Mouse (Mus musculus) spleen, adult 18-20 months (tissue): ENCODE results near the gene Celsr1.
A peak's percentile ranks its signal among the peaks of the same experiment; 100 is the strongest.

Source experiments
- DNase-seq, 2 experiments: peaks; one replicate each; pipeline ENCODE4 v3.0.0; 2022; ENCODE audit warnings: mixed read lengths in 2 of 2

Celsr1 gene

DNA sequence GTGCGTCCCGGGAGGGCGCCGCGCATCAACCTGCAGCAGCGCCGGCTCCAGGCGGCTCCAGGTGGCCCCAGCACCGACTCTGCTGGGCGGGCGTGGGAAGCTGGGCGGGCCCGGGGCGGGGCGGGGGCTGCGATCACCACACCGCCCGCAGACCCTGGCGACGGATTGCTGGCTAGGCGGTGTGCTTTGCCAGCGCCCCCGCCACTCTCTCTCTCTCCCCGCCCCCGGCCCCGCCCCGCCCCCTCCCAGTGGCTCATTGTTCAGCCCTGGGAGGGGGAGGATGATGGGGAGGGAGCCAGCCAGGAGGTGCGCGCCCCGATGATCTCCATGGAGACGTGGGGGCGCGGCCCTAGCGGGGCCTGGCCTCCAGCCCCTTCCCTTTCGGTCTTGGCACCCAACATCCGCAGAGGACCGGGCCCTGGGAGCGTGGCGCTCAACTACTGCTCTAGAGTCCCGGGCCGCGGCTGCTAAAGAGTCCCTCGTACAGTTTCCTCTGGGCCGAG lies 495 bp upstream of the Celsr1 start:
- no peak for DNase-seq

GRCm38 (mm10) chr15:86032811-86033190 lies 776 bp downstream of the Celsr1 start:
- no peak for DNase-seq

DNA sequence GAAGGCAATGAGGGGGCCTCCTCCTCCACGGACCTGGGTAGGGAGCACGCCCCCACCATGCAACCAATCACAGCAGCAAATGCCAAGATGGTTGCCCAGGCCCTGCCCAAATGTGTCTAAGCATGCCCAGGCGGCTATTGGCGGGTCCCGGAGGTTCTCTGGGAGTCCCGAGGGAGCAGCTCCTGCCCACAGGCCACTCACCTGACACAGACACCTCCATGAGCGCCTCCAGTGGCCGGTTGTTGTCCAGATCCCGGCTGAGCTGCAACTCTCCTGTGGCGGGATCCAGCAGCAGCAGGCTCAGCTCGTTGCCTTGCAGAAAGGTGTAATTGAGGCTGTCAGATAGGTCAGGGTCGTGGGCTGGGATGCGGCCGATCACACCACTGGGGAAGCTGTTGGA lies 3.6 kb downstream of the Celsr1 start:
- DNase-seq: no peak

DNA sequence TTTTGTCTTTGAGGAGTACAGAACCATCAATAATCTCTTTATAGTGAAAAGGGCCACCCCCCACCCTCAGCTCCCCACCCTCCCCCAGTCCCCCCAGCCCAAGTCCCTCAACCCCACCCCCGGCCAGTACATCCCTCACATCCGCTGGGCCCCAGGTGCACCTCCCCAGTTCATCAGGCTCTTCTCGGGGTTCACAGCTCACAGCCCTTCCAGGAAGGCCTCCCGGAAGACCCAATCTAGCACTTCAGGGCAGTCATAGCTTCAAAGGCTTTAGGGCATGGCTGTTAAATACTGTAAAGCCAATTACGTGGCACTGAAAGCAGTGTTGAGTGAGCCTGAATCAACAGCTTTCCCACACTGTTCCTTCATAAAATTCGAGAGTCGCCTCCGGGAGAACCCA lies 5.7 kb downstream of the Celsr1 start:
- no peak for DNase-seq

GRCm38 (mm10) chr15:86021971-86022370 lies 11.6 kb downstream of the Celsr1 start:
- DNase-seq: no peak

- DNase-seq: no peak
Observed at GRCm38 (mm10) chr15:86021301-86021700, 12.3 kb downstream of the Celsr1 start.

- no peak for DNase-seq
Observed at GRCm38 (mm10) chr15:86020008-86020407, 13.6 kb downstream of the Celsr1 start.

DNA sequence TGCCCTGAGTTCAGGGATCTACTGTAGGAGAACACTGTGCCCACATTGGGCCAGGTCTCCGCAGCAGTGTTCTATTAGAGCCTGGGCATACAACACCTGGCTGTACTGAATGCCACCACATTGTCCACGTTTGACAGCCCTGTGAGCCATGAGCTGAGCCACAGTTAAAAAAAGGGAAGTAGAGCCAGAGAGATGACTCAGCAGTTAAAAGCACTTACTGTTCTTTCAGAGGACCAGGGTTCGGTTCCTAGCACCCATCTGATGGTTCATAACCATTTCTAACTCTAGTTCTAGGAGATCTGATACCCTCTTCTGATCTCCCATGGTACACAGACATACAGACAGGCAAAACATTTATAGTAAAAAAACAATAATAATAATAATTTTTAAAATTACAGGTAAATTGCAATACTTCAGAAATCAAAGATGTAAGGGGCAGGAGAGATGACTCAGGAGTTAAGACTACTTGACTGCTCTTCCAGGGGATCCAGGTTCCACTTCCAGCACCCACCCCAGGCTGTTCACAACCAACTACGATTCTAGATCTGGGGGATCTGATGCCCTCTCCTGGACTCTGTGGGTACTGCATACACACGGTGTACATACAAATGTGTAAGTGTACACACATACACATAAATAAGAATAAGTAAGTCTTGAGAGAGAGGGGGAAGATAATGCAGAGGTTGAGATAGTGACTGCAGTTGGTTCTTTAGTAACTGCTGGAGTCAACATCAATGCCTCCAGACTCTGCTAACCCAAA lies 14.6 kb downstream of the Celsr1 start:
- DNase-seq: no peak

GRCm38 (mm10) chr15:86017336-86017735 lies 16.2 kb downstream of the Celsr1 start:
- DNase-seq: no peak

DNA sequence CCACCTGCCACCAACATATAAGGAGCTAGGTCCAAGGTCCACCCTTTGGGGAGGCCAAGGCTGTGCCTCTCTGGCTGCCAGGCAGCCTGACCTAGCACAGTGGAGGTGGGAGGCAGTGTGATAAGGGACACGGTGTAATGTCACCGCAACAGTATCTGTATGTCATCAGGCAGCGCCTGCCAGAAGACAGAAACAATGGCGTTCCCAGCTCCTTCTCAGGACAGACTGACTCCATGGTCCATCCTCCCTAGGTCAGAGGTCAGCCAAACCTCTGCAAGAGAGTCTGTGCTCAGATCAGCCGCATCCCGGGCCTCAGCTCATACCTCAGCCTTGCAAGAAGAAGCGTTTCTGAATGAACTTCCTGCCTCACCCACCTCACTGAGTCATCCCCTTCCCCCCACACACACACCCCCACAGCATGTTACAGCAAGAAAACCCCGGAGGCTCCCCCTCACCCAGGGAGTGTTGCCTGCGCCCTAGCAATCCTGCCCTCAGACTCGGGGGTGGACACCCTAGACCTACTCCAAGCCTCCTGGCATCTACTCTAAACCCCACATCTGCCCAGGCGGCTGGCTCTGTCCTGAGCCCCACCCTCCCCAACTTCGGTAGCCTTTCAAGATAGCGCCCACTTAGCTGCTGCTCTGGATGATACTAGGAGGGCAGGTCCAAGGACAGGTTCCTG lies 17.6 kb downstream of the Celsr1 start:
- no peak for DNase-seq

GRCm38 (mm10) chr15:86015026-86015425 lies 18.6 kb downstream of the Celsr1 start:
- DNase-seq: no peak

DNA sequence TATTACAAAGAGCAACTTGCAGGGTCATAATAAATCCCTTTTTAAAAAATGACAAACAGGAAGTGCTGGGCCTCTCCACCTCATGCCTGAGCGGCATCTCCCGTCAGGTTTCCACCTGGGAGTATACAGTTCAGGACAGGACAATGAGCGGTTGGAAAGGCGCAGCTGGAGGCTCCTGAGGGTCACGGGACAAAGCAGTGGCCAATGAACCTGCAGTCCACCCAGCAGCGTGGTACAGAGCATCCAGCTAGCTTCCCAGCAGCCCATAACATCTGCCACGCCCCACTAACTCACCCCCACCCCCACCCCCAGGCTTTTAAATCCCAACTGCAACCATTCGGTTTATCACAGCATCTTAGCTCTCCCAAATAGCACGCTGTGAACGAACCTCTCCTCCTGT lies 19.9 kb downstream of the Celsr1 start:
- DNase-seq: no peak

DNA sequence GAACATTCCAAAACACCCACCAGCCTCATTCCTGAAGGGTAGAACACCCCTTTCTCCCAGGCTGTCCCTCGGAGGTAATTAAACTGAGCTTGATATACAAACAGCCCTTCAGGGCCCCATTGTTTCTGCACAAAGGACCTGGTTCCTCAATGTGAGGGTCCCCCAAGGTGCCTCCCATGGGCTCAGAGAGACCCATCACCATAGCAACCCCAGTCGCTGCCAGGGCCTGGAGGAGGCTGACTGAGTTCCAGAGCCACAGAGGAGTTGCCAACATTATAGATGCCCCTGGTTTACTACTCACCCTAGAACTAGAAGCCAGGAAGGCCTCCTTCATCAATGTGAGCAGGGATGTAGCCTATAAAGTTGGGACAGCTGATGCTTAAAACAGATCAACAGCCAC lies 20.4 kb downstream of the Celsr1 start:
- no peak for DNase-seq

DNA sequence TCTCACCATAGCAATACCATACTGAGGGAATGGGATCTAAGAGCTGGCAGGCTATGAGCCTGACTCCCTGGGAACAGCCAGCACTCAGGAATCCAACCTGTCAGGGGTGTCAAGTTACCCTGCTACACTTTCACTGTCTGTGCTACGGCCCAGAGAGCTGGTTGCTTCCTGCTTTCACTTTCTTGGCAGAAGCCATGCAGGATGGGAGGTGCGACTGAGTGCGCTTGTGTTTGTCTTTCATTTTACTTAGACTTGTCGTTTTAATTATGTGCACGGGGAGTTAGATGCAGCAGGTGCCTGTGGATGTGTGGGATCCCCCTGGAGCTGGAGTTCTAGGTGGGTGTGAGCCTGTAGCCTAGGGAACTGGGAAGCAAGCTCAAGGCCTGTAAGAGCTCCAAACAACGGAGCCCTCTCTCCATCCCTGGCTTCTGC lies 25.9 kb downstream of the Celsr1 start:
- DNase-seq: peak in 1 of 2 experiments; percentile 26

- DNase-seq: no peak
Observed at GRCm38 (mm10) chr15:86005691-86006525, 27.7 kb downstream of the Celsr1 start.

GRCm38 (mm10) chr15:86004048-86004447 lies 29.5 kb downstream of the Celsr1 start:
- no peak for DNase-seq

GRCm38 (mm10) chr15:86000706-86001292 lies 32.8 kb downstream of the Celsr1 start:
- DNase-seq: no peak

DNA sequence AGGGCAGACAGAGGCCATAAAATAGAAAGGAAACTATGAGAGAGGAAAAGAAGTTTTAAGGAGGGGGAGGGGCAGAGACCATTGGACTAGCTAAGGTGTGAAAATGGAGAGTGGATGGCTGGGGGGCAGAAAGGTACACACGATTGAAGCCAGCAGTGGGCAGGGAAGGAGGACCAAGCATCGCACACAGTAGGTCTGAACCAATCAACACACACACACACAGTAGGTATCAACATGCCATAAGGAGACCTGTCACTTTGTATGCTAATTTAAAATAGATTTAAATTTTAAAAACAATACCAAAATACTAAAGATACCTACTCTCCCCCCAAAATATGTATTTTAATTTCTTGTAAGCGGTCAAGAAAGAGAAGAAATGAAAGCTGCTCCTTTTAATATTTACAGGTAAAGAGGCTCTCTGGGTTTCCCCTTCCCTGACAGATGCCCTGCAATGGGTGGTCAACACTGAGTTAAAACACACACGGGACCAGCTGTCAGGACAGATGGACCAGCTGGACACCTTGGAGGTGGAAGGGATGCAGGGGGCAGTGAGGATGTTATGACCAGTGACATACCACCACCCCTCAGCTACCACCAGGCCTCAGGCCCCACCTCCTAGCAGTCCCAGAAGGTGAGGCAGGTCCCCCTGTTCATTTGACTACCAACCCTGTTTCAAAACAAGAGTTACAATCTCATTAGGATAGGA lies 34.9 kb downstream of the Celsr1 start:
- no peak for DNase-seq

DNA sequence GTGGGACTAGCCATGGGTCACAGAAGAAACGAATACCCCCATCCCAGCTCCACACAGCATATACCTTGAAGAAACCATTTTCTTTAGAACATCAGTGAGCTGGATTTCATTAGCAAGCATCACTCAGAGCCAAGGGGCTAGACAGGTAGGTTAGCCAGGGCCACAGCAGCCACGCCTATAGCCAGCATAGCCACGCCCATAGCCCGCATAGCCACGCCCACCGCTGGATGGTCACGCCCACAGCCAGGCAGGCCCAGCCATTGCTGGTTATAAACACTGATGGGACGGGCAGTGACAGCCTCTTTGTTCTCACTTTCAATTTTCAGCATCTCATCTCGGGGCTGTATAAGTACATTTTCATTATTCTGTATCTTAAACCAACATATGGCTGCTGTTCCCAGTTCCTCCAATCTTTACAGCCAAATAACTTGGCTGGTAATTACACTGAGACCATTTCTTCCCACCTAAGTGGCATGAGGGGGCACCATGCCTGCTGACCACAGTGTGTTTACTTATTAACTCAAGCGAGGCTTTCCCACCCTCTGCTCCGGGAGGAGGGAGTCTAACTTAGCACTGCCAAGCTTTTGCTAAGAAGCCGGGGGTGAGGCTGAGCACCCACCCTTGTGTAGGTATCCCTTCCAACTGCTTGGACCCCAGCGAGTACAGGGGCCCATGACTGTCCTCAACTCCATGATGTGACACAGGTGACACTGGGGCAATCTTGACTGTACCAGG lies 37.4 kb downstream of the Celsr1 start:
- DNase-seq: no peak

DNA sequence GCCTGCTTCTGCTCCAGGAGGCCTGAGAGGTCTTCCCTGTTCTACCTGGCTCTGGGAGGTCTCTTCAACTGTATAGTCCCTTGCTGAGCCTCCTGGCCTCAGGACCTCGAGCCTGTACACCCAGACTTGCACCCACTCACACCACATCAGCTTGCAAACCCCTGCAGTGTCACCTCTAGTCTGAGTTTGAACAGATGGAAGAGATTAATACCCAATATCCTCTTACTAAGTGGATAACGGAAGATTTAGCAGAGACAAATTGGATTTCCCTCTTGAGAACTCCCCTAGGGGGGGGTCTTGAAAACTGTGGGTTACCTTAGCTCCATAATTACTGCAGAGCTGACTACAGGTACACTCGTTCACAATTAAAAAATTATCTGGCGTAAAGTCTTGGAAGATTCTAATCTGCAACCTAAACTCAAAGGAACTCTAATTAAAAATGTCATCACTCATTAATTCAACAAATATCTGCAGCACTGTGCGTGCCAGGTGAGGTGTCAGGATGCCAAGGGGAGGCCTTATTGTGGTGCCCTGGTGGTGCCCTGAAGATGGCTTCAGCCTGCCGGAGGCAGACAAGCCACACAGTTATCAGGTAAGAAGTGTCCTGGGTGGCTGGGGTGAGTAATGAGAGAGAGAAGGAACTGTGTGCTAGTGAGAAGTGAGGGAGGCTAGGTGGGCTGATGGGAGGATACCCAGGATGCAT lies 38.5 kb downstream of the Celsr1 start:
- DNase-seq: no peak
